Mouse (Mus musculus): ENCODE measurements around the gene Phf21b.
"Not testable (repeated sequence)": the region's sequence is repeated elsewhere in the genome, so short reads cannot be mapped to it uniquely, and the experiment has no call there.

Gene Phf21b

GRCm38 (mm10) chr15:84775421-84776174 is 80.3 kb downstream of the Phf21b start:
- DNase-seq (ENCODE audit: low spot score in 2 of 2): no peak

GRCm38 (mm10) chr15:84772191-84773111 is 83.4 kb downstream of the Phf21b start:
- no peak for DNase-seq (ENCODE audit: low spot score in 2 of 2)

GRCm38 (mm10) chr15:84769641-84770341 is 86.1 kb downstream of the Phf21b start:
- DNase-seq (ENCODE audit: low spot score in 2 of 2): no peak

- DNase-seq (ENCODE audit: low spot score in 2 of 2): not testable (repeated sequence)
These were observed 87.3 kb downstream of the Phf21b start for GRCm38 (mm10) chr15:84768531-84768930.

- DNase-seq (ENCODE audit: low spot score in 2 of 2): no peak
These were observed 89.2 kb downstream of the Phf21b start for GRCm38 (mm10) chr15:84766621-84767020.

GRCm38 (mm10) chr15:84763423-84763812 is 92.4 kb downstream of the Phf21b start:
- DNase-seq (ENCODE audit: low spot score in 2 of 2): no peak

GRCm38 (mm10) chr15:84762712-84763422 is 93.0 kb downstream of the Phf21b start:
- DNase-seq (ENCODE audit: low spot score in 2 of 2): no peak

GRCm38 (mm10) chr15:84758493-84758892 is 97.4 kb downstream of the Phf21b start:
- DNase-seq (ENCODE audit: low spot score in 2 of 2): no peak

- no peak for DNase-seq (ENCODE audit: low spot score in 2 of 2)
These were observed 99.4 kb downstream of the Phf21b start for GRCm38 (mm10) chr15:84756426-84756825.

- DNase-seq (ENCODE audit: low spot score in 2 of 2): peak; percentile 66 to 74
These were observed 100.9 kb downstream of the Phf21b start for GRCm38 (mm10) chr15:84754987-84755386.

GRCm38 (mm10) chr15:84745831-84746230 is 110.0 kb downstream of the Phf21b start:
- no peak for DNase-seq (ENCODE audit: low spot score in 2 of 2)

- DNase-seq (ENCODE audit: low spot score in 2 of 2): no peak
These were observed 111.5 kb downstream of the Phf21b start for GRCm38 (mm10) chr15:84744308-84744707.

- no peak for DNase-seq (ENCODE audit: low spot score in 2 of 2)
These were observed 112.5 kb downstream of the Phf21b start for GRCm38 (mm10) chr15:84743347-84743746.

GRCm38 (mm10) chr15:84741573-84741972 is 114.3 kb downstream of the Phf21b start:
- no peak for DNase-seq (ENCODE audit: low spot score in 2 of 2)

- no peak for DNase-seq (ENCODE audit: low spot score in 2 of 2)
These were observed 117.6 kb downstream of the Phf21b start for GRCm38 (mm10) chr15:84738246-84738645.

- no peak for DNase-seq (ENCODE audit: low spot score in 2 of 2)
These were observed 118.9 kb downstream of the Phf21b start for GRCm38 (mm10) chr15:84736994-84737346.

GRCm38 (mm10) chr15:84736346-84736993 is 119.4 kb downstream of the Phf21b start:
- no peak for DNase-seq (ENCODE audit: low spot score in 2 of 2)
